Mouse (Mus musculus) testis, adult 2 months (tissue): ENCODE data around the gene Adss.

Experiments
- CTCF ChIP-seq: fragments of 200-500 bp; IDR thresholded peaks from 2 replicates; pipeline ENCODE4 v1.5.1; 2012; ENCODE audit warnings: low read depth, mild to moderate bottlenecking, inconsistent platforms, low read length, moderate library complexity; ENCODE audit not compliant: control insufficient read depth, insufficient read depth, insufficient replicate concordance
- POLR2A ChIP-seq: fragments of 200-500 bp; IDR thresholded peaks from 2 replicates; pipeline ENCODE4 v1.6.1; 2012; ENCODE audit warnings: low read depth, mild to moderate bottlenecking, inconsistent platforms, low read length, moderate library complexity; ENCODE audit not compliant: control insufficient read depth

- TF ChIP-seq POLR2A (no peak), CTCF (no peak)
These were observed 69.4 kb downstream of the Adss start for GRCm38 (mm10) chr1:177726870-177727269.
